Comparison of ENCODE assay signal across 19 mouse cellular contexts in the genomic region with DNA sequence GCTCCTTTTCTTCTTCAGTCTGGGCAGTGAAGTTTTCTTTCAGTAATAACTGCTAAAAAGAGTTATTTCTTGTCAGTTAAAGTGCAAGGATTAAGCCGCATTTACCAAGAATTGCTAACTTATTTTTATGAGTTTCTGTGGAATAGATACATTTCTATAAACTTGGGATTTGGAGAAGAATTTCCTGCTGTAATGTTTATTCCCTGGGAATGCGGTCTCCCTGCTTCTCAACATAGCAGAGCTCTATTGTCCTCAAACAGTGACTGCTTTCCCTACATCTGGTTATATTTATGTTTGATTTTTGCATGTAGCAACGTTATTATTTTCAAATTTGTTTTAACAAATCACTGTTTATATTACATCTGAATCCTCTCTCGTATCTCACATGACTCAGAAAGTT.
"Had no signal": no experiment of that assay in that cellular context is flagged by ENCODE, and none has a peak within 500 bp of the region (broad histone marks: within the 10 kb centered on the region; RNA-seq: fewer than 3 reads in every experiment).

No protein-coding gene starts in this region.

- ATAC-seq: intestine, embryonic 16.5 days had no signal

- H3K36me3 ChIP-seq: kidney, embryonic 15.5 days; liver, embryonic 13.5 days; midbrain, embryonic 10.5 days; neural tube, embryonic 12.5 days; neural tube, embryonic 15.5 days had no signal

- H3K4me2 ChIP-seq: kidney, embryonic 15.5 days; liver, embryonic 13.5 days; lung, embryonic 14.5 days; neural tube, embryonic 12.5 days; neural tube, embryonic 15.5 days had no signal

- H3K27ac ChIP-seq: kidney, embryonic 15.5 days; liver, embryonic 13.5 days; midbrain, embryonic 10.5 days; neural tube, embryonic 12.5 days; neural tube, embryonic 15.5 days; stomach, postnatal 0 days had no signal

- H3K9ac ChIP-seq: kidney, embryonic 15.5 days; liver, embryonic 13.5 days; lung, embryonic 14.5 days; neural tube, embryonic 12.5 days; neural tube, embryonic 15.5 days had no signal

- H3K27me3 ChIP-seq: kidney, embryonic 15.5 days; liver, embryonic 13.5 days; megakaryocyte, embryonic 14.5 days; neural tube, embryonic 12.5 days; neural tube, embryonic 15.5 days had no signal

- H3K4me1 ChIP-seq: liver, embryonic 13.5 days; megakaryocyte, embryonic 14.5 days; midbrain, embryonic 10.5 days; neural tube, embryonic 12.5 days; neural tube, embryonic 15.5 days had no signal

- DNase-seq: kidney, adult 8-10 months; kidney, postnatal 14 days; kidney, postnatal 4 days; left cerebral cortex, postnatal 4 days; liver, embryonic 13.5 days; midbrain, embryonic 14.5 days; right cerebral cortex, adult 18-20 months; right cerebral cortex, postnatal 14 days; right cerebral cortex, postnatal 4 days; thymus, adult 18-20 months; thymus, postnatal 36 days had no signal

- H3K4me3 ChIP-seq: kidney, embryonic 15.5 days; liver, embryonic 13.5 days; megakaryocyte, embryonic 14.5 days; midbrain, embryonic 10.5 days; neural tube, embryonic 12.5 days; neural tube, embryonic 15.5 days had no signal

- H3K9me3 ChIP-seq: kidney, embryonic 15.5 days; liver, embryonic 13.5 days; megakaryocyte, embryonic 14.5 days; midbrain, embryonic 10.5 days; neural tube, embryonic 12.5 days; neural tube, embryonic 15.5 days had no signal
